Mouse (Mus musculus): ENCODE measurements around the gene Smad1. TPM values are rescaled to one million over a fixed set of nuclear protein-coding genes. Genes with fewer than 3 reads are reported as not detected.

The Smad1 gene
- polyA plus RNA-seq, 1 experiment: 32.8 TPM

- H3K4me1 ChIP-seq (ENCODE audit: control insufficient read depth, insufficient read depth, low read length): no peaks in the 10 kb centered on the region
- H3K36me3 ChIP-seq (ENCODE audit: control insufficient read depth, insufficient read depth, low read length): no peaks in the 10 kb centered on the region
- no peak overlapping the region for H3K27ac ChIP-seq (ENCODE audit: control insufficient read depth, insufficient read depth, low read depth, low read length)
- no peaks in the 10 kb centered on the region for H3K27me3 ChIP-seq (ENCODE audit: control insufficient read depth, insufficient read depth, low read length)
- TF ChIP-seq CTCF (IDR thresholded peaks at IDR 0.05; ENCODE audit: control insufficient read depth, insufficient read depth, insufficient replicate concordance, low read depth, low read length) (no peak), POLR2A (IDR thresholded peaks at IDR 0.05; ENCODE audit: control insufficient read depth, low read depth, low read length) (no peak)
- no peak overlapping the region for H3K4me3 ChIP-seq (ENCODE audit: control insufficient read depth, low read depth, low read length)
Observed at GRCm38 (mm10) chr8:79288681-79289080, 110.6 kb downstream of the Smad1 start.

Other genes starting within 250 kb of the Smad1 start
- 402 and 425 TPM in 2 replicates for gene 1700011L22Rik, start 150.9 kb downstream of the Smad1 start, polyA plus RNA-seq (2012; rRNA removed)
- gene Mmaa, start 104.6 kb downstream of the Smad1 start, polyA plus RNA-seq (2012; rRNA removed): 4.1 and 4.4 TPM in 2 replicates
- 84.6 and 92.0 TPM in 2 replicates for gene Otud4, start 240.1 kb upstream of the Smad1 start, polyA plus RNA-seq (2012; rRNA removed)

Measured in testis, adult 2 months (tissue).